Mouse (Mus musculus) limb, embryonic 14.5 days (tissue): Measurements from ENCODE around the gene Npr2. TPM values are rescaled to one million over a fixed set of nuclear protein-coding genes. Genes with fewer than 3 reads are reported as not detected.
A peak's percentile ranks its signal among the peaks of the same experiment; 100 is the strongest.

Experiments
- ATAC-seq: fragments of 200-750 bp; cut with Nextera tagmentation; 2 replicates; pipeline ENCODE4 v1.8.0; 2017; ENCODE audit warnings: low read depth, moderate number of reproducible peaks, moderate TSS enrichment; ENCODE audit not compliant: low FRiP score
- DNase-seq: peaks from one replicate; pipeline ENCODE4 v3.0.0-alpha.2; 2015; ENCODE audit warnings: low spot score
- H3K27ac ChIP-seq: fragments of 300-500 bp; sonication (generic); replicated peaks from 2 replicates; pipeline ENCODE4 v1.5.1; 2014; ENCODE audit warnings: low read depth, mild to moderate bottlenecking, low read length, moderate library complexity, mixed read lengths
- H3K27me3 ChIP-seq: fragments of 300-500 bp; sonication (generic); 2 replicates; pipeline ENCODE4 v1.6.1; 2014; ENCODE audit warnings: low read length, mixed read lengths; ENCODE audit not compliant: control insufficient read depth, insufficient read depth
- H3K36me3 ChIP-seq: fragments of 300-500 bp; sonication (generic); 2 replicates; pipeline ENCODE4 v1.6.1; 2014; ENCODE audit warnings: mild to moderate bottlenecking, low read length, moderate library complexity, mixed read lengths; ENCODE audit not compliant: control insufficient read depth, insufficient read depth
- H3K4me1 ChIP-seq: fragments of 300-500 bp; sonication (generic); 2 replicates; pipeline ENCODE4 v1.6.1; 2014; ENCODE audit warnings: antibody characterized with exemption, low read length, mixed read lengths; ENCODE audit not compliant: control insufficient read depth, insufficient read depth
- H3K4me2 ChIP-seq: fragments of 300-500 bp; sonication (generic); replicated peaks from 2 replicates; pipeline ENCODE4 v1.6.1; 2014; ENCODE audit warnings: low read depth, mild to moderate bottlenecking, low read length, moderate library complexity; ENCODE audit not compliant: severe bottlenecking
- H3K4me3 ChIP-seq: fragments of 300-500 bp; sonication (generic); replicated peaks from 2 replicates; pipeline ENCODE4 v1.5.1; 2014; ENCODE audit warnings: low read length
- H3K9ac ChIP-seq: fragments of 300-500 bp; sonication (generic); 2 replicates; pipeline ENCODE4 v1.6.1; 2014; ENCODE audit warnings: mild to moderate bottlenecking, low read depth, low read length, moderate library complexity; ENCODE audit not compliant: severe bottlenecking
- H3K9me3 ChIP-seq: fragments of 300-500 bp; sonication (generic); 2 replicates; pipeline ENCODE4 v1.6.1; 2016; ENCODE audit warnings: low read length; ENCODE audit not compliant: control insufficient read depth
- POLR2A ChIP-seq: fragments of 200-500 bp; IDR thresholded peaks from 2 replicates; pipeline ENCODE4 v1.8.0; 2012; ENCODE audit warnings: inconsistent platforms, mild to moderate bottlenecking, moderate library complexity, borderline replicate concordance; ENCODE audit not compliant: insufficient read depth, insufficient read length; ENCODE audit errors: extremely low read depth
- WGBS: fragments of 180-500 bp; shearing (Covaris S2); extraction: QIAGEN DNeasy Blood & Tissue Kit; methylation state at CpG from one replicate; pipeline ENCODE4 v1.1.7; 2014; 5-methylcytosine and 5-hydroxymethylcytosine counted together
- polyA plus RNA-seq, 2 experiments: library from polyadenylated mRNA; depleted of rRNA in 1 of 2; stranded (reverse) in 1 of 2; unstranded in 1 of 2; fragments of >200 nt; fragmentation: Nextera tagmentation in 1 of 2; extraction: Ambion mirVana in 1 of 2; gene quantifications; 2 replicates each; pipeline versions ENCODE4 v1.2.1 to v1.2.3; 2012 to 2014

Gene Npr2
- polyA plus RNA-seq, 2 experiments: 33.3 to 121 TPM

- no peak for TF ChIP-seq POLR2A
- ATAC-seq: no peak
- Histone ChIP-seq H3K27ac (no peak overlapping the region), H3K4me1 (0 out of 2 replicates have a peak, but pooled peaks cover 3% of the 10 kb centered on the region), H3K9me3 (no peaks in the 10 kb centered on the region), H3K9ac (no peak overlapping the region), H3K4me2 (no peak overlapping the region), H3K4me3 (no peak overlapping the region), H3K27me3 (no peaks in the 10 kb centered on the region), H3K36me3 (peaks cover 41% of the 10 kb centered on the region)
- DNase-seq: no peak
- WGBS: 80% methylated on average over 5 of the region's 5 CpGs
These were observed 59.3 kb downstream of the Npr2 start for GRCm38 (mm10) chr4:43691026-43691425.

GRCm38 (mm10) chr4:43693806-43694241 lies 62.1 kb downstream of the Npr2 start:
- H3K4me1 ChIP-seq: 0 out of 2 replicates have a peak, but pooled peaks cover 3% of the 10 kb centered on the region
- no peak overlapping the region for H3K4me3 ChIP-seq
- 73% methylated on average over 5 of the region's 5 CpGs for WGBS
- no peak for TF ChIP-seq POLR2A
- no peak overlapping the region for H3K9ac ChIP-seq
- no peaks in the 10 kb centered on the region for H3K27me3 ChIP-seq
- ATAC-seq (no peak), DNase-seq (no peak)
- H3K36me3 ChIP-seq: peaks cover 23% of the 10 kb centered on the region
- H3K9me3 ChIP-seq: no peaks in the 10 kb centered on the region
- H3K27ac ChIP-seq: no peak overlapping the region
- H3K4me2 ChIP-seq: no peak overlapping the region

DNA sequence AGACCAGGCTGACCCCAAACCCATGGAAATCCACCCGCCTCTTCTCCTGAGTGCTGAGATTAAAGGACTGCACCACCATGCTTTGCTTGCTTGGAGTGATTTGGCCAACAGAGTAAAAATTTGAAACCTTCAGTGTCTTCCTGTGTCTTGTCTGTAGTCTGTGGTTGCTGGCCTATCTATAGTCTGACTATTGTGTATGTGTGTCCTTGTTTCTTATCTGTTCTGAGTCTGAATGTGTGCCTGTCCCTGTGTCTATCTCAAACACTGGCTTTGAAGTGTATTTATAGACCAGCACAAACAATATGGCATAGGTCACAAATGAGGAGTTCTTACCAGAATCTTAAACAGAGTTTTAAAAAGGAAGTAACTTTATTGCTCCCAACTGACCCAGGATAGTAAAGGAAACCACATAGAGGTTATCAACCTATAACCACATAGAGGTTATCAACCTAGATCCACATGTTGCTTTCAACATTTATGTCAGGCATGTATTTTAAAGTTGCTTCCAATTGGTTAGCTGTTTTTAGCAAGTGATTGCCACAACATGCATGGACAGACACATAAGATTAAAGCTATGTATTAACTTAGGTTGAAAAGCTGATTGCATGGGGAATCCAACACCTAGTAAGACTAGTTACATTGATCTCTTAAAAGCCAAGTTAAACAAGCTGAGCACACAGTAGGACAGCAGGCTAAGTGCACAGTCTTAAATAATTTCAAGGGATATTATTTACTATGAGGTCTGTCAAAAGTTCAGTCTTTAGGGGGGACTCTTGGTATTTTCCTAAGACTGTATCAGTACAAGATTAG lies 62.9 kb downstream of the Npr2 start:
- no peak for DNase-seq
- ATAC-seq: no peak
- 87% methylated on average over 1 of the region's 1 CpGs for WGBS
- H3K4me2 ChIP-seq: no peak overlapping the region
- 0 out of 2 replicates have a peak, but pooled peaks cover 3% of the 10 kb centered on the region for H3K4me1 ChIP-seq
- H3K27ac ChIP-seq: no peak overlapping the region
- no peak overlapping the region for H3K4me3 ChIP-seq
- no peak for TF ChIP-seq POLR2A
- 0 out of 2 replicates have a peak overlapping the region, but pooled peaks have one; percentile 16 for H3K9ac ChIP-seq
- H3K27me3 ChIP-seq: no peaks in the 10 kb centered on the region
- peaks cover 14% of the 10 kb centered on the region for H3K36me3 ChIP-seq
- H3K9me3 ChIP-seq: no peaks in the 10 kb centered on the region

GRCm38 (mm10) chr4:43695249-43695671 lies 63.5 kb downstream of the Npr2 start:
- no peak overlapping the region for H3K4me3 ChIP-seq
- H3K4me1 ChIP-seq: 0 out of 2 replicates have a peak, but pooled peaks cover 3% of the 10 kb centered on the region
- H3K9ac ChIP-seq: 0 out of 2 replicates have a peak overlapping the region, but pooled peaks have one; percentile 16
- 23% methylated on average over 9 of the region's 9 CpGs for WGBS
- peaks cover 8% of the 10 kb centered on the region for H3K36me3 ChIP-seq
- H3K27me3 ChIP-seq: no peaks in the 10 kb centered on the region
- TF ChIP-seq POLR2A: no peak
- ATAC-seq (no peak), DNase-seq (no peak)
- no peak overlapping the region for H3K4me2 ChIP-seq
- H3K27ac ChIP-seq: no peak overlapping the region
- H3K9me3 ChIP-seq: no peaks in the 10 kb centered on the region

DNA sequence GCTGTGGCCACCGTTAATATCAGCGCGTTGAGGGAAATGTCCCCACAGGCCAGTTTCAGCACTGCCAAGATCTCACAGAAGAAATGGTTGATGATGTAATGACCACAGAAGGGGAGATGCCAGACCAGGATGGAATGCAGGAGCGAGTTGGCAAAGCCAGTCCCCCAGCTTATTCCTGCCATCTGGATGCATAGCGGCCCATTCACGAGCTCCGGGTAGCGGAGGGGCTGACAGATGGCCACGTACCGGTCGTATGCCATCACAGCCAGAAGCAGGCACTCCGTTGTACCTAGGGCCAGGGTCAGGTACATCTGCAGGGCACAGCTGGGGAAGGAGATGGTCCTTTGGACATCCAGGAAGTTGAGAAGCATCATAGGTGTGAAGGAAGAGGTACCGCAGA lies 64.8 kb downstream of the Npr2 start:
- no peaks in the 10 kb centered on the region for H3K36me3 ChIP-seq
- DNase-seq: no peak
- WGBS: 80% methylated on average over 13 of the region's 13 CpGs

More for the DNA sequence above, 64.8 kb downstream of the Npr2 start:
- no peak overlapping the region for H3K4me3 ChIP-seq
- no peaks in the 10 kb centered on the region for H3K9me3 ChIP-seq
- H3K27ac ChIP-seq: no peak overlapping the region
- no peaks in the 10 kb centered on the region for H3K27me3 ChIP-seq
- H3K9ac ChIP-seq: no peak overlapping the region
- ATAC-seq: no peak
- no peak overlapping the region for H3K4me2 ChIP-seq
- H3K4me1 ChIP-seq: 0 out of 2 replicates have a peak, but pooled peaks cover 3% of the 10 kb centered on the region
- TF ChIP-seq POLR2A: no peak
